In genomic region chr19:5660942-5661751, GRCm38 (mm10) we compare ENCODE assay signal across 8 mouse cellular contexts. TPM values are rescaled to one million over a fixed set of nuclear protein-coding genes. Genes with fewer than 3 reads are reported as not detected.
A peak's percentile ranks its signal among the peaks of the same experiment; 100 is the strongest.
DNase-seq lines count a peak whose midpoint lies in the region; ATAC-seq and TF ChIP-seq lines count a peak whose summit lies in the region.

No protein-coding gene starts in this region.

- ATAC-seq in lung, embryonic 15.5 days (ENCODE audit: borderline replicate concordance, extremely low read depth, low FRiP score, low TSS enrichment): no peak

- peak overlapping the region; percentile 66 for H3K4me2 ChIP-seq in lung, embryonic 15.5 days

- TF ChIP-seq CTCF in left cerebral cortex, adult 2 months (IDR thresholded peaks at IDR 0.05): no peak
- no peak for TF ChIP-seq CTCF in kidney, adult 2 months (conservative IDR thresholded peaks at IDR 0.05; ENCODE audit: insufficient read depth, insufficient read length, low read depth, low read length)

- peaks cover 7% of the 10 kb centered on the region; the same call in 1 of the 2 replicates for H3K4me1 ChIP-seq in kidney, adult 2 months (ENCODE audit: control insufficient read depth, insufficient read depth, low read length)
- H3K4me1 ChIP-seq in lung, embryonic 15.5 days: peaks cover 30% of the 10 kb centered on the region

- H3K27me3 ChIP-seq in kidney, adult 2 months (replicated peaks; ENCODE audit: control insufficient read depth, insufficient read depth, low read length): no peaks in the 10 kb centered on the region
- H3K27me3 ChIP-seq in lung, embryonic 15.5 days: no peaks in the 10 kb centered on the region
- no peaks in the 10 kb centered on the region for H3K27me3 ChIP-seq in splenic B cell, adult 2 months (ENCODE audit: control insufficient read depth, insufficient read depth, low read length, poor library complexity, severe bottlenecking)

- no peak for TF ChIP-seq POLR2A in kidney, adult 2 months (IDR thresholded peaks at IDR 0.05; ENCODE audit: low read depth, low read length)

- WGBS in kidney, adult 2 months: 68% methylated on average over 16 of the region's 16 CpGs
- 67% methylated on average over 16 of the region's 16 CpGs for WGBS in lung, embryonic 15.5 days

- H3K9ac ChIP-seq in lung, embryonic 15.5 days: 0 out of 2 replicates have a peak overlapping the region, but pooled peaks have one; percentile 1

- DNase-seq in left cerebral cortex, adult 2 months (ENCODE audit: extremely low spot score in 1 of 2, low spot score in 2 of 2): peak in 1 of 2 experiments; percentile 34
- no peak for DNase-seq in left cerebral cortex, adult 8-10 months (ENCODE audit: low spot score in 2 of 2)
- peak; percentile 62 to 83 for DNase-seq in heart, adult 18-20 months
- DNase-seq in kidney, adult 2 months: peak; percentile 74
- peak; percentile 79 for DNase-seq in splenic B cell, adult 2 months (ENCODE audit: low read depth, low spot score)
- no peak for DNase-seq in embryo, embryonic 10 days (ENCODE audit: low spot score)
- DNase-seq in ovary, postnatal 14 days (ENCODE audit: low spot score): no peak

- H3K9me3 ChIP-seq in lung, embryonic 15.5 days: no peaks in the 10 kb centered on the region

- intact Hi-C loops in left cerebral cortex, adult 2 months (cut with DNase I): no loop called here

- peak overlapping the region; percentile 58 for H3K27ac ChIP-seq in left cerebral cortex, adult 2 months
- peak overlapping the region; percentile 82 for H3K27ac ChIP-seq in kidney, adult 2 months (ENCODE audit: insufficient read depth, low read depth, low read length)
- H3K27ac ChIP-seq in lung, embryonic 15.5 days: peak overlapping the region; percentile 93

- H3K36me3 ChIP-seq in kidney, adult 2 months (ENCODE audit: control insufficient read depth, insufficient read depth, low read length): no peaks in the 10 kb centered on the region; the same call in 1 of the 2 replicates
- H3K36me3 ChIP-seq in lung, embryonic 15.5 days: peaks cover 25% of the 10 kb centered on the region
- H3K36me3 ChIP-seq in splenic B cell, adult 2 months (ENCODE audit: control insufficient read depth, insufficient read depth, low read length, poor library complexity, severe bottlenecking): peaks cover 25% of the 10 kb centered on the region

- peak overlapping the region; percentile 30 for H3K4me3 ChIP-seq in left cerebral cortex, adult 2 months
- H3K4me3 ChIP-seq in kidney, adult 2 months (ENCODE audit: insufficient read depth, low read depth, low read length): peak overlapping the region; percentile 44
- peak overlapping the region; percentile 55 for H3K4me3 ChIP-seq in lung, embryonic 15.5 days

RNA-seq across cellular contexts. Expression of gene Sipa1, which starts 2.4 kb away (rescaled TPM):
- 10 to 100 TPM; 18.2 to 19.0 TPM for total RNA-seq in left cerebral cortex, adult 2 months (2021)
- total RNA-seq in left cerebral cortex, adult 8-10 months (2022): 10 to 100 TPM; 12.5 to 20.7 (median 14.9) TPM
- 10 to 100 TPM; 20.3 to 24.1 TPM for total RNA-seq in heart, adult 18-20 months (2021)
- 35.4 and 36.9 TPM in 2 replicates for polyA plus RNA-seq in kidney, adult 2 months (2012; rRNA removed)
- 44.7 and 48.0 TPM in 2 replicates for polyA plus RNA-seq in lung, embryonic 15.5 days (2015; fragmentation: Nextera tagmentation; extraction: Ambion mirVana)

RNA-seq across cellular contexts. Expression of gene Rela, which starts 23.9 kb away (rescaled TPM):
- total RNA-seq in left cerebral cortex, adult 2 months (2021): 10 to 100 TPM; 23.4 to 25.4 TPM
- total RNA-seq in left cerebral cortex, adult 8-10 months (2022): 10 to 100 TPM; 22.5 to 25.3 (median 23.7) TPM
- total RNA-seq in heart, adult 18-20 months (2021): 10 to 100 TPM; 25.4 to 30.2 TPM
- polyA plus RNA-seq in kidney, adult 2 months (2012; rRNA removed): 58.2 and 59.9 TPM in 2 replicates
- 52.7 and 53.8 TPM in 2 replicates for polyA plus RNA-seq in lung, embryonic 15.5 days (2015; fragmentation: Nextera tagmentation; extraction: Ambion mirVana)

RNA-seq across cellular contexts. Expression of gene Map3k11, which starts 27.4 kb away (rescaled TPM):
- 10 to 100 TPM; 16.2 to 17.0 TPM for total RNA-seq in left cerebral cortex, adult 2 months (2021)
- 10 to 100 TPM; 19.0 to 20.2 (median 19.7) TPM for total RNA-seq in left cerebral cortex, adult 8-10 months (2022)
- 10 to 100 TPM; 21.5 to 25.2 TPM for total RNA-seq in heart, adult 18-20 months (2021)
- polyA plus RNA-seq in kidney, adult 2 months (2012; rRNA removed): 72.2 and 83.9 TPM in 2 replicates
- polyA plus RNA-seq in lung, embryonic 15.5 days (2015; fragmentation: Nextera tagmentation; extraction: Ambion mirVana): 44.1 and 45.2 TPM in 2 replicates

RNA-seq across cellular contexts. Expression of gene Pcnx3, which starts 27.6 kb away (rescaled TPM):
- total RNA-seq in left cerebral cortex, adult 2 months (2021): 10 to 100 TPM; 77.5 to 80.0 TPM
- total RNA-seq in left cerebral cortex, adult 8-10 months (2022): 10 to 100 TPM; 74.4 to 86.8 (median 80.3) TPM
- 10 to 100 TPM; 17.3 to 18.4 TPM for total RNA-seq in heart, adult 18-20 months (2021)
- 88.8 and 108 TPM in 2 replicates for polyA plus RNA-seq in kidney, adult 2 months (2012; rRNA removed)
- 18.2 and 20.9 TPM in 2 replicates for polyA plus RNA-seq in lung, embryonic 15.5 days (2015; fragmentation: Nextera tagmentation; extraction: Ambion mirVana)

RNA-seq across cellular contexts. Expression of gene Kcnk7, which starts 43.0 kb away (rescaled TPM):
- not detected for total RNA-seq in left cerebral cortex, adult 2 months (2021)
- under 1 TPM in 1 of 4 experiments, not detected in 3; 0.37 TPM for total RNA-seq in left cerebral cortex, adult 8-10 months (2022)
- total RNA-seq in heart, adult 18-20 months (2021): not detected
- polyA plus RNA-seq in kidney, adult 2 months (2012; rRNA removed): 0.08 and 0.13 TPM in 2 replicates
- polyA plus RNA-seq in lung, embryonic 15.5 days (2015; fragmentation: Nextera tagmentation; extraction: Ambion mirVana): 0.69 TPM in 1 of 2 replicates, not detected in the other

Comparison
In these comparisons a context has a peak if more than half of its experiments do, and no peak if none do; other contexts are left out.
1. DNase-seq: peak in heart, adult 18-20 months (2 of 2), kidney, adult 2 months (single experiment) and splenic B cell, adult 2 months (single experiment); none in left cerebral cortex, adult 8-10 months (0 of 2), embryo, embryonic 10 days (single experiment) and ovary, postnatal 14 days (single experiment).
2. Peak in every context shown above with its lines, with median percentiles within 50 percentile points of each other: H3K27ac ChIP-seq and H3K4me3 ChIP-seq.